Mouse (Mus musculus): ENCODE results near the gene Yipf3.

DNA sequence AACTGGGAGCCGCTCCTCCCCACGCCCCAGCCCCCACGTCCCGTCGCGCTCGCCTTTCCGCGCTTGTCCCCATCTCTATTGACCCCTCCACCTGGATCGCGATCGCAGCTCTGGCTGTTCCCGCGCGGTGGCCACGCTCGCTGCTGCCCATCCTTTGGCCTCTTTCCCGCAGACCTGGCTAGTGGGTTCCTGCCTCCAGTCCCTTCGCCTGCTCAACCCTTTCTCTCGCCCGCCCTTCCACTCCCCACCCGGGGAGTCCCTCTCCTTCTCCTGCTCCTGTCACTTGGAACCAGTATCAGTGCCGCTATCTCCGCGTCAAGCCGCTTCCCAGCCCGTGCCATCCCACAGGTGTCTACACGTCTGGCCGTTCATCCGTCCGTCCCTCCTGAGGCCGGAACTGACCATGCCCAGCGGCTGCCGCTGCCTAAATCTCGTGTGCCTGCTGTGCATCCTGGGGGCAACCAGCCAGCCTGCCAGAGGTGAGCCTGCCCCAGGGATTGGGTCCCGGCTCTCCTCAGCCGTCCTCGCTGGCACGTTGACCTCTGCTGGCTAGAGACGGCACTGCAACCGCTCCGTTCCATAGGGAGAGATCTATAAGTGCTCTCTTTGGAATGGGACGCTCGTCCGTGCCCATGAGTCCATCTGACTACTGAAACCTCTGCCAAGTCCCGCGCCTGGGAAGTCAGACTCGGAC, 50.5 kb downstream of the Yipf3 start:
- TF ChIP-seq CTCF (IDR thresholded peaks at IDR 0.05; ENCODE audit: insufficient read depth, low read depth, low read length) (peak; percentile 89), POLR2A (IDR thresholded peaks at IDR 0.05; ENCODE audit: insufficient read depth, low read depth, low read length) (no peak)
